Mouse (Mus musculus): ENCODE results near the gene Nav2.

Gene Nav2

DNA sequence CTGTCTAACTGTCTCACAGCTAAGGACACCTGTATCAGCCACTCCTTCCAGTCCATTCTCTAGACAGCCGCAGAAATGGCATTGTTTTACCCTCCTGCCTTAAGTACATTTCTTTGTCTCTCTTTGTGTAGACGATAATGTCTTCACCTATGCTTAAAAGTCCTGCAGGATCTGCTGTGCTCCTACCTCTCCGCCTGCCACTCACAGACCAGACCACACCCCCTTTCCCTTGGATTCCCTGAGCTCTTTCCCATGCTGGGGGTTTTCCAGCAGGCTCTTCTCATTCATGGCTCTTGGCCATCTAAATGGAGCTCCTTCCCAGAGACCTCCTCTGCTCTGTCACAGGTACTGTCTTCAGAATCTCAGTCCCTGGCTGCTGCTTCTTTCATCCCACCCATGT is 408.1 kb downstream of the Nav2 start:
- no peaks in the 10 kb centered on the region for H3K36me3 ChIP-seq (ENCODE audit: control insufficient read depth, insufficient read depth, low read length, poor library complexity, severe bottlenecking)
- no peak for DNase-seq (ENCODE audit: low read depth, low spot score)

DNA sequence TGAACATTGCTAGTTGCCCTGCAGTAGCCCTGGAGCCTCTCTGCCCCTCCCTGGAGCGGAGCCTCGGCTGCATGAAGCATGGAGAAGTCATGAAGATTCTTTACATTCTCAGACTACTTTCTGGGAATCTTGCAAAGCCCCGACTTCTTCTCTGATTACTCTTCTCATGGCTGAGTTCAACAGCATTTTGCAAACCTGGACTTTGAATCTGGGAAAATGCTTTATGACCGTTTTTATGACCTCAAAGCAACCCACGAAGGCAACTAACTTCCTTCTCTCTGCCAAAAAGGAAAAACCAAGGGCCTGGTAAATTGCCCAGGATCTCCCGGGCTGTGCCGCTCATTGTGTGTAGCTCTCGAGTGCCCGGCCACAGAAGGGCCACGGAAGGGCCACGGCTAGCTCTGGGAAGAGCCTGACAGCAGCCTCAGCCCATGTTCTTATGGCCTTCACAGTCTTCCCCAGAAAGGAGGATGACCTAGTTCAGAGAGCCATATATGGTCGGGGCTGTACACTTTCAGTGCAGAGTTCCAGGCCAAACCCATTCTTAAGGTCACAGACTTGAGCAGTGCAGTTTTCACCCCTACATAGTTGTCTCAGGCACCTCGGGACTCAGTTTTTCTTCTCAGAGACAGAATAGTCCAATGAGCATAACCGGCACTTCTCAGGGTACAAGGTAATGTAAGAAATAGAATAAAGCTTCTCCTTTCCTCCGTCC is 409.8 kb downstream of the Nav2 start:
- no peaks in the 10 kb centered on the region for H3K27me3 ChIP-seq (ENCODE audit: control insufficient read depth, insufficient read depth, low read length, poor library complexity, severe bottlenecking)
- H3K36me3 ChIP-seq (ENCODE audit: control insufficient read depth, insufficient read depth, low read length, poor library complexity, severe bottlenecking), result no peaks in the 10 kb centered on the region
- no peak for DNase-seq (ENCODE audit: low read depth, low spot score)

More for the DNA sequence above, 408.1 kb downstream of the Nav2 start:
- no peaks in the 10 kb centered on the region for H3K27me3 ChIP-seq (ENCODE audit: control insufficient read depth, insufficient read depth, low read length, poor library complexity, severe bottlenecking)

- Histone ChIP-seq H3K27me3 (ENCODE audit: control insufficient read depth, insufficient read depth, low read length, poor library complexity, severe bottlenecking) (no peaks in the 10 kb centered on the region), H3K36me3 (ENCODE audit: control insufficient read depth, insufficient read depth, low read length, poor library complexity, severe bottlenecking) (no peaks in the 10 kb centered on the region)
- DNase-seq (ENCODE audit: low read depth, low spot score), result no peak
Observed at GRCm38 (mm10) chr7:49318898-49319293, 410.4 kb downstream of the Nav2 start.

- H3K36me3 ChIP-seq (ENCODE audit: control insufficient read depth, insufficient read depth, low read length, poor library complexity, severe bottlenecking), result no peaks in the 10 kb centered on the region
- H3K27me3 ChIP-seq (ENCODE audit: control insufficient read depth, insufficient read depth, low read length, poor library complexity, severe bottlenecking), result no peaks in the 10 kb centered on the region
- no peak for DNase-seq (ENCODE audit: low read depth, low spot score)
Observed at GRCm38 (mm10) chr7:49319981-49320380, 411.5 kb downstream of the Nav2 start.

DNA sequence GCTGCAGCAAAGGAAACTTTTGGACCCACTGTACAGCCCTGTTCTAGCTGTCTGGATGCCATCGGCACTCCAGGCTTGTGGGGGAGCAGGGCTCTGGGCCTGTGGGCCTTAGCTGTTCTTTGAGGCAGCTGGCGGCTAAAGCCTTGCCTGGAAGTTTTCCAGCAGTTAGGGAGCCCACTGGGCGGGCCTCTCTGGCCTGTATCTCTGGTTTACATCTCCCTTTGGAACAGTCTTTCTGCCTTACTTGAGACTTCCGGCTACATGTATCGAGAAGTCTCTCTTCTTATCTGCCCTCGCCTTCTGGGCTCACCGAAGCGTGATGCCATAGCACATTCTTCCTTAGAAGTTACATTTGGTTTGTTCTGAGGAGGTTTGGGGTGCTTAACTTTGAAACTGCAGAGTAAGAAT is 412.6 kb downstream of the Nav2 start:
- H3K27me3 ChIP-seq (ENCODE audit: control insufficient read depth, insufficient read depth, low read length, poor library complexity, severe bottlenecking), result no peaks in the 10 kb centered on the region
- DNase-seq (ENCODE audit: low read depth, low spot score), result no peak
- H3K36me3 ChIP-seq (ENCODE audit: control insufficient read depth, insufficient read depth, low read length, poor library complexity, severe bottlenecking), result no peaks in the 10 kb centered on the region

- no peak for DNase-seq (ENCODE audit: low read depth, low spot score)
- no peaks in the 10 kb centered on the region for H3K27me3 ChIP-seq (ENCODE audit: control insufficient read depth, insufficient read depth, low read length, poor library complexity, severe bottlenecking)
- no peaks in the 10 kb centered on the region for H3K36me3 ChIP-seq (ENCODE audit: control insufficient read depth, insufficient read depth, low read length, poor library complexity, severe bottlenecking)
Observed at GRCm38 (mm10) chr7:49322179-49322578, 413.7 kb downstream of the Nav2 start.

DNA sequence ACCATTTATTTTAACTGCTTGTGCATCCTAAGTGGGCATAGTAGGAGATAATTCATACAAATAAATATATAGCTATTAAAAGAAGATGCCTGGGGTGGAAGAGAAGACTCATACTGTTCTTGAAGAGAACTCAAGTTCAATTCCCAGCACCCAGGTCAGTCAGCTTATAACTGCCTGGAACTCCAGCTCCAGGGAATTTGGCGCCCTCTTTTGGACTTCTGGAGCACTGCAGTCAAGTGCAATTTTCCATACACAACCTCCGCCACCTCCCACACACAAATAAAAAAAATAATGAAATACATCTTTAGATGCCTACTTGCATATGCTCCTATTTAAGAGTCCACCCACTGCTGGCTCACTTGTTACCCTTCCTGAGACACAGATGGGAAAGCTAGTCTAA is 416.1 kb downstream of the Nav2 start:
- DNase-seq (ENCODE audit: low read depth, low spot score), result peak; percentile 15
- Histone ChIP-seq H3K36me3 (ENCODE audit: control insufficient read depth, insufficient read depth, low read length, poor library complexity, severe bottlenecking) (no peaks in the 10 kb centered on the region), H3K27me3 (ENCODE audit: control insufficient read depth, insufficient read depth, low read length, poor library complexity, severe bottlenecking) (no peaks in the 10 kb centered on the region)

DNA sequence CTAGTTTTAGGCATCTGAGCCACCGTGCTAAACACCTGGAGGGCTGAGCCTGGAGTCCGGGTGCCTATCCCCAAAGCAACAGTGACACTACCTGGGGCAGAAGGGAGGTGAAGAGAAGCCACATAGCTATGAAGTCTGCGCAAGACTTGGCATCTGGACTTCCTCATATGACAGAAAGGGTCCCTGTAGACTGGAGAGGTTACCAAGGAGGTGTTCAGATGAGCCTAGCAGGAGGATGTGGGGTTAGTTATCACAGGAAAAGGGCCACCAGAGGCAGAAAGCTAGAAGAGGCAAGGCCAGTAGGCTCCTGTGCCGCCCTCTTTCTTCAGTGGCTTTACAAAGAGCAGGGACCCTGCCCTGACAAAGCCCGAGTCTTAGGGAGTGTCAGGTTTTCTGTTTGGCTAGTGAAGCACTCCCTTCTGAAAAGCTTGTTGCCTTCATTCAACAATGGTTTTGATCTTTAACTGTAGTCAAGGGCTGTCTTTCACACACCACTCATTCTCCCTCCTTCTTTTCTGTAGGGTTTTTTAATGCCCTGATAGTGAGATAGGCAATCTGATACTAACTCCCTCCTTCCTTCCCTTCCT is 417.7 kb downstream of the Nav2 start:
- Histone ChIP-seq H3K36me3 (ENCODE audit: control insufficient read depth, insufficient read depth, low read length, poor library complexity, severe bottlenecking) (no peaks in the 10 kb centered on the region), H3K27me3 (ENCODE audit: control insufficient read depth, insufficient read depth, low read length, poor library complexity, severe bottlenecking) (no peaks in the 10 kb centered on the region)
- DNase-seq (ENCODE audit: low read depth, low spot score), result no peak

GRCm38 (mm10) chr7:49326967-49327742 is 418.6 kb downstream of the Nav2 start:
- no peak for DNase-seq (ENCODE audit: low read depth, low spot score)
- Histone ChIP-seq H3K27me3 (ENCODE audit: control insufficient read depth, insufficient read depth, low read length, poor library complexity, severe bottlenecking) (no peaks in the 10 kb centered on the region), H3K36me3 (ENCODE audit: control insufficient read depth, insufficient read depth, low read length, poor library complexity, severe bottlenecking) (no peaks in the 10 kb centered on the region)

DNA sequence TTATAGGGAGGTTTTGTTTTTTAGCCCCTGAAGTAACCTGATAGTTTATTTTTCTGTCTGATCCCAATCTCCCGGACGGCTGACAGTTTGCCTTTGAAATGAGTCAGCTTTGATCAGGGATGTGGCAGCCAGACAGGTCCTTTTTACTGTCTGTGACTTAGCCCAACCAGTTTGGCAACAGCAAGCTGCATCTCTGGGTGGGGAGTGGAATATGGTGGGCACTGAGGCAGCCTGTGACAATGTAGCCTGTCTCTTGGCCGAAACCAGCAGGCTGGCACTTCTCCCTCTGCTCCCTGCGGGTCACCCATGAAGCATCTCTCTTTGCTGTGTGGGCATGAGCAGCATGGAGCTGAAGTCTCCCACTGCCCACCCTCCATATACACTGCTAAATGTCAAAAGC is 421.7 kb downstream of the Nav2 start:
- H3K36me3 ChIP-seq (ENCODE audit: control insufficient read depth, insufficient read depth, low read length, poor library complexity, severe bottlenecking), result no peaks in the 10 kb centered on the region
- no peak for DNase-seq (ENCODE audit: low read depth, low spot score)
- no peaks in the 10 kb centered on the region for H3K27me3 ChIP-seq (ENCODE audit: control insufficient read depth, insufficient read depth, low read length, poor library complexity, severe bottlenecking)

DNA sequence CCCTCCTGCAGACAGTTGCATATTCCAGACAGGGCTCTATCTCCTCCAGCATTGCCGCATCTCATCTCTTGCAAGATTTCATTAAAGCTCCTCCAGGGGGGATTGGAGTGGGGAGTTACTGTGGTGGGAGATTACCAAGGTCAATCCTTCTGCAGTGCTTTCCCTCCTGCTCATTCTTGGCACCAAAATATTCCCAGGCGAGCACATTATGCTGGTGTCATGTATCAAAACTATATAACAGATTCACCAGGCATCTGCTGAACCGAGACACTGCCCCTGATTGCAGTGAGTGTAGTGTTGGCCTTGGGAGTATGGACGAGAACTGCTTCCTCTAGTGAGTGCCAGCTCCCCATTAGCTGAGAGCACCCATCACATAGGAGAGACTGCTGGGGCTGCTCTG is 423.4 kb downstream of the Nav2 start:
- Histone ChIP-seq H3K27me3 (ENCODE audit: control insufficient read depth, insufficient read depth, low read length, poor library complexity, severe bottlenecking) (no peaks in the 10 kb centered on the region), H3K36me3 (ENCODE audit: control insufficient read depth, insufficient read depth, low read length, poor library complexity, severe bottlenecking) (no peaks in the 10 kb centered on the region)
- no peak for DNase-seq (ENCODE audit: low read depth, low spot score)

DNA sequence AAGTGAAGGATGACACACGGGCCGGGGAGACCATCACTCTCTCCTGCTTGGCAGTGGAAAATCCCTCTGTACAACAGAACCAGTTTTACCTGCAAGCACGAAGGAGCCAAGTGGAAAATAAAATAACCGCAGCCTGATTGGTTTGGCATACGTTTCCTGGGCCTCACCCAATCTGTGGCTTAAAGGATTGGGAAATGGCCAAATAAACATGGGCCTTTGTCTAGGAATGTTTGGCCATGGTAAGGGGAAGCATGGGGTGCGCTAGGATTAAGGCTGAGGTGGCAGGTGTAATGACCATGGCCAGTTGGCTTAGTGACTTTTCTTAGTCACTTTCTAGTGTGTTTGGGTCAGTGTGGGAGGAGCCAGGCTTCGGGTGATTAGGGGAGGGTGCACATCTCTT is 424.1 kb downstream of the Nav2 start:
- Histone ChIP-seq H3K27me3 (ENCODE audit: control insufficient read depth, insufficient read depth, low read length, poor library complexity, severe bottlenecking) (no peaks in the 10 kb centered on the region), H3K36me3 (ENCODE audit: control insufficient read depth, insufficient read depth, low read length, poor library complexity, severe bottlenecking) (no peaks in the 10 kb centered on the region)
- DNase-seq (ENCODE audit: low read depth, low spot score), result no peak

DNA sequence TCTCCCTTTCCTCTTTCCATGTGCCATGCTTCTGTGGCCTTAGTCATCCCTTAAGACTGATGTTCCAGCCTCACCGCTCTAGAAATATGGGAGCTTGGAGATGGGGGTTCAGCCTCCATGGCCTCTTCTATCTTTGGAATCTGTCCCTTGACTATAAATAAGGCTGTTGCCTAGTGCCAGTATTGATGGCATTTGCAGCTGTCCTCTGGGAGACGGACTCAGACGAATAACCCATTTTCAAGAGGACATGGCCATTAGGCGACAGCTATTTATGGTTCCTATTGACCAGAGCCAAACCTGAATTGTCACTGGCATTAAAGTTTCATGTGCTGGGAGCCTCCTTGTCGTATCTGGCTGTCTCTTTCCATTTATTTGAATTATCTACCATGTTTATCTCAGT is 425.6 kb downstream of the Nav2 start:
- H3K27me3 ChIP-seq (ENCODE audit: control insufficient read depth, insufficient read depth, low read length, poor library complexity, severe bottlenecking), result no peaks in the 10 kb centered on the region
- no peak for DNase-seq (ENCODE audit: low read depth, low spot score)

GRCm38 (mm10) chr7:49335056-49335455 is 426.5 kb downstream of the Nav2 start:
- H3K36me3 ChIP-seq (ENCODE audit: control insufficient read depth, insufficient read depth, low read length, poor library complexity, severe bottlenecking), result no peaks in the 10 kb centered on the region
- no peak for DNase-seq (ENCODE audit: low read depth, low spot score)
- no peaks in the 10 kb centered on the region for H3K27me3 ChIP-seq (ENCODE audit: control insufficient read depth, insufficient read depth, low read length, poor library complexity, severe bottlenecking)

More for the DNA sequence above, 425.6 kb downstream of the Nav2 start:
- no peaks in the 10 kb centered on the region for H3K36me3 ChIP-seq (ENCODE audit: control insufficient read depth, insufficient read depth, low read length, poor library complexity, severe bottlenecking)

DNA sequence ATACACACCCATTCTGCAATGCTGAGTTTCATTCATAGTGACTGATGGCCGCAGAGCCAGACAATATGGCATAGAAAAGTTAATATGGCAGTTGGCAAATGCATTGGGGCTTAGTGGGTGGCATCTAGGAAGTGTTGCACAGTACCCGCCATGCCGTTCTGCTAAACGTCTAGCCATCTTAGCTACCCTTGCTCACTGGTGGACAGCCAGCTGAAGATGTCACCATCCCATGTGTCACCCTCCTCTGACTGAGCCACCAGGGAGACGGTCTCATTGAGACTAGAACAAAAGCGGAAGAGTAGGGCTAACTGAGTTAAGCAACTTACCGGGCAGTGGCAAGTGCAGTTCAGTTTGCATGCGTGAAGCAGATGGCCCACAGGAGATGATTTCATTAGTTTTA is 428.2 kb downstream of the Nav2 start:
- Histone ChIP-seq H3K36me3 (ENCODE audit: control insufficient read depth, insufficient read depth, low read length, poor library complexity, severe bottlenecking) (no peaks in the 10 kb centered on the region), H3K27me3 (ENCODE audit: control insufficient read depth, insufficient read depth, low read length, poor library complexity, severe bottlenecking) (no peaks in the 10 kb centered on the region)
- no peak for DNase-seq (ENCODE audit: low read depth, low spot score)
